Mouse (Mus musculus): ENCODE data around the gene Slc4a5.

Gene Slc4a5

GRCm38 (mm10) chr6:83233306-83233705 lies 13.7 kb downstream of the Slc4a5 start:
- DNase-seq: no peak

DNA sequence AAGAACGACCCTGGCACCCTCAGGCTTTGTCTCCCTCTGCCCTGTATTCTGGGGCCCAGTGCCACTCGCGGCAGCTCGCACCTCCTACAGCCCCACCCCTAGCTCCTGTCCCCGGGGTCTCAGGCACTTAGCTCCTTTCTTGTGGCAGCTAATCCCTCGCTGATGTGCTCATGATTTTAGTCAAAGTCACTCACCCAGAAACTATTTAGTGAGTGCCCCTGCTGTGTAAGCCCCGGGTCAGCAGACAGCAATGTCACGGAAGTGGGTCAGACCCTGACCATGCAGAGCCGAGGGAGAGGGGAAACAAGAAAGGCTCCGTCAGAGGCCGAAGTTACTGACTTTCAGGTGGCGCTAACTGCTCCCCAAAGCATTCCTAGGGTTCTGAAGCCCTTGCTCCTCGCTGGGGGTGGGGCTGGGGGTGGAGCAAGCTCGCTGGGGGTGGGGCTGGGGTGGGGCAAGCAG lies 14.7 kb downstream of the Slc4a5 start:
- peak in 1 of 2 experiments; percentile 15 for DNase-seq

DNA sequence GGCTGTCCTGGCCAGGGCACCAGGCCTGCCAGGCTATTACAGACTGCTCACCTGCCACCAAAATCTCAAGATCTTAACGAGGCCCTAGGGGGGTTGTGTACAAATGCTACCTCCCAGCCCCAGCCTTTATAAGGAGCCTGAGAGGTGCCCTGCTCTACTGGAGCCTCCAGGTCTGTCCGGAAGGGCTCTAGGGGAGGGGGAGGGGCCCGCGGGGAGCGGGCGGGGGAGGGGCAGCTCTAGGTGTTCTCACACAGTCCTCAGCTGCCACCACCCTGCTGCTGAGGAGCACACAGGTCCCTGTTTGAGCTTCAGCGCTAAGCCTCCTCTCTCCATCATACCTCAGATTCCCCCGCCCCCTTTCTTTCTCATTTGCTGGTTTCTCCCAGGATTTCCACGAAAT lies 17.5 kb downstream of the Slc4a5 start:
- no peak for DNase-seq

- no peak for DNase-seq
Observed at GRCm38 (mm10) chr6:83244422-83245061, 24.9 kb downstream of the Slc4a5 start.

GRCm38 (mm10) chr6:83245134-83245533 lies 25.5 kb downstream of the Slc4a5 start:
- DNase-seq: peak; percentile 80 to 87

DNA sequence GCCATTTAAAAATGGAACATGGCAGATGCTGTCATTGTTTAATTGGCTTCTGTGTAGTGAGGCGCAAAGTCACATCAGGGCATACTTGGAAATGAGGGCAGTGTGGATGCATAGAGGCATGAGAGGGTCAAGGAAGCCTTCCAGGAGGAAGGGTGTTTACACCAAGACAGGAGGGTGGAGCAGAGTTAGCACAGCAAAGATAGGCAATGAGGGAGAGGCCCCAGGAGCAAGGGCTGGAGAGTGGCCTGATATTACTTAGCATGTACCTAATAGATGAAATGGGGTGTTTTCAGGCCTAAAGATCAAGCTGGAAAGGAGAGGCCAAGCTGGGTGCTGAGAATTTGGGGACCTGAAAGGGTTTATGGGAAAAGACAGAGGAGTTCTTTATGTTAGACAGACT lies 26.4 kb downstream of the Slc4a5 start:
- DNase-seq: no peak

DNA sequence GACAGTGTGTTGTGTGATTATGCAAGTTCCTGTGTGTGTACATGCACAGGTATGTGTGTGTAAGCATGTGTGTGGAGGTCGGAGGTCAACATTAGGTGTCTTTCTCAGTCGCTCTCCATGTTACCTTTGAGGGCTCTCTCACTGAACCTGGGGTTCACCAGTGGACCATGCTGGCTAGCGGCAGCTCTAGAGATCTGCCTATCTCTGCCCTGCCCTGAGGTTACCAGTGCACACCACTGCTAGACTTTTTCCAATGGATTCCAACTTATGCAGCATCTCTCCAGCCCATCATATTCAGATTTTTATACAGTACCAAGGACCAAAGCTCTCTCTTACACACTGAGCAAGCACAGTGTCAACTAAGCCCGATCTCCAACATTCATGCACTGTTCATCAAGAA lies 27.1 kb downstream of the Slc4a5 start:
- DNase-seq: no peak

DNA sequence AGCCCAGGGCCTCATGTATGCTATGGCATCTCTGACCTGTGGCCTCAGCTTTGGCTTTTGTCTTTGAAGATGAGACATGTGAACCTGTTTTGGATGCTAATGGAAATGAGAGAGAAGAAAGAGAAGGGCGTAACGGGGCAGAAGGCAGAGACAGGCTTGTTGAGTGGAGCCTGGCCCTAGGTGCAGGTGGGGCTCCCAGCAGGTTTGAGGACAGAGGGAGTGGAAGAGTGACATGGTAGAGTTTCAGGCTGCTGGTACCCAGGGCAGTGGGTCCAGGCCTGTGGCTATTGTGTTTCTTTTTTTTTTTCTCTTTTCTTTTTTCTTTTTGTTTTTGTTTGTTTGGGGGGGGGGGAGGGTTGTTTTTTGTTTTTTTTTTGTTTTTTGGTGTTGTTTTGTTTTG lies 27.5 kb downstream of the Slc4a5 start:
- no peak for DNase-seq

GRCm38 (mm10) chr6:83254242-83254641 lies 34.6 kb downstream of the Slc4a5 start:
- no peak for DNase-seq

- DNase-seq: no peak
Observed at GRCm38 (mm10) chr6:83264516-83264915, 44.9 kb downstream of the Slc4a5 start.

DNA sequence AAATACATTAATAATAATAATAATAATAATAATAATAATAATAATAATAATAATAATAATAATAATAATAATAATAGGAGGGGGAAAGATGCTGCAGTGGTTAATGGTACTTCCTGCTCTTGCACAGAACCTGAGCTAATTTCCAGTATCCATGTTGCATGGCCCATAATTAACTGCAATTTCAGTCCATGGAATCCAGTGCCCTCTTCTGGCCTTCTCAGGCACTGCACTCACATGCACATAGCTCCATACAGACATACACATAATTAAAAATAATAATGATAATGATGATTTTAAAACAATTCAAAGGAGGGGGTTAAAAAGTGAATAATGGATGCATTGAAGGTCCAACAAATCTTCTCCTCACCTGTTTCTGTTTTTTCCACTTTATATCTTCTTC lies 45.6 kb downstream of the Slc4a5 start:
- DNase-seq: peak in 1 of 2 experiments; percentile 64

DNA sequence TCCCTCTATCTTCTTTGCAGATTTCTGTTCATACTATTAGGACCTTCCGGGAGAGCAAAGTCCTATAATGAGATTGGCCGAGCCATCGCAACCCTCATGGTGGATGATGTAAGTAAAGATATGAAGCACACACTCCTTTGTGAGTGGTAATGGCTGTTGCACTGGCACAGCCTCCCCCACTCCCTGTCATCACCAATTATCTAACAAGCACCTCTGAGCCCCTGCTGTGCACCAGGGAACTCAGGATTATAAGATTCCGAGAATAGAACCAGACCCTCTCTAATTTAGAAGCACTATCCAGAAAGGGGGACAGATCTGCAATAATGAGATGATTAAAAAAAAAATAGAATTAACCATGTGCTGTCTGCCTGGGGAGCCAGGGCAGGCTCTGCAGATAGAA lies 46.0 kb downstream of the Slc4a5 start:
- DNase-seq: no peak

GRCm38 (mm10) chr6:83267616-83268015 lies 48.0 kb downstream of the Slc4a5 start:
- DNase-seq: peak in 1 of 2 experiments; percentile 27

DNA sequence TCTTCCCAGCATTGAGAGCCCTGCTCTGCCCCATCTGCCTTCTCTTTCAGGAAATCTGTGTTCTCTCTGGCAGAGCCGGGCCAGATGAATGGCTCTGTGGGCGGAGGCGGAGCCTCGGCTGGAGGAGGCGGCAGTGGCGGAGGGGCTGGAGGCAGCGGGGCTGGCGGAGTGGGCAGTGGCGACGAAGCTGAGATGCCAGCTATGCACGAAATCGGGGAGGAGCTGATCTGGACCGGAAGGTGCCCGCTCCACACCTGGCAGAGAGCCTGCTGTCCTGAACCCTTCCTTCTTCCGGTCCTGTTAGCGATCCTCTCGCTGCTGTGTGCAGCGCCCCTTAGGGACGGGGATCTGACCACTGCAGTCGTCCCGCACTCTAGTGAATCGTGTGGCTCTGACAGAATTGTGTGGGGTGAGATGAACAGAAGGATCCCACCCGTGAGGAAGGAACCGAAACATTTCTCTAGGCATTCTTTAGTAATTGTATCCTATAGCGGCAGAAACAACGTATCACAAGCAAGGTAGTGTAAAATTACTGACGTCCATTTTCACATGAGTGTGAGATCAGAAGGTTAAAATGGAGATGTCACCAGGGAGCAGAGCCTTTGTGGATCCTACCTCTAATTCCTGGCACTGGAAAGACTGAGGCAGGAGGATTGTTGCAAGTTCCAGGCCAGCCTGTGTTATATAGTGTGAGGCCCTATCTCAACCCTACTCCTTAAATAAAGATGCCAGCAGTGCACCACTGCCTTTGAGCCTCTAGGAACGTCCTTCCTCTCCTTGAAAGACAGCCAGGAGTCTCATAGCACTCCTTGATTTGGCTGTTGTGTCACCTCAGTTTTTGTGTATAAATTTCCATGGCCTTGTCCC lies 48.7 kb downstream of the Slc4a5 start:
- DNase-seq: peak; percentile 94 to 99

GRCm38 (mm10) chr6:83273733-83274132 lies 54.1 kb downstream of the Slc4a5 start:
- no peak for DNase-seq

- DNase-seq: no peak
Observed at GRCm38 (mm10) chr6:83277151-83277550, 57.5 kb downstream of the Slc4a5 start.

GRCm38 (mm10) chr6:83278881-83279280 lies 59.3 kb downstream of the Slc4a5 start:
- DNase-seq: peak; percentile 41 to 53

GRCm38 (mm10) chr6:83280256-83280955 lies 60.8 kb downstream of the Slc4a5 start:
- DNase-seq: peak; percentile 22 to 47

DNA sequence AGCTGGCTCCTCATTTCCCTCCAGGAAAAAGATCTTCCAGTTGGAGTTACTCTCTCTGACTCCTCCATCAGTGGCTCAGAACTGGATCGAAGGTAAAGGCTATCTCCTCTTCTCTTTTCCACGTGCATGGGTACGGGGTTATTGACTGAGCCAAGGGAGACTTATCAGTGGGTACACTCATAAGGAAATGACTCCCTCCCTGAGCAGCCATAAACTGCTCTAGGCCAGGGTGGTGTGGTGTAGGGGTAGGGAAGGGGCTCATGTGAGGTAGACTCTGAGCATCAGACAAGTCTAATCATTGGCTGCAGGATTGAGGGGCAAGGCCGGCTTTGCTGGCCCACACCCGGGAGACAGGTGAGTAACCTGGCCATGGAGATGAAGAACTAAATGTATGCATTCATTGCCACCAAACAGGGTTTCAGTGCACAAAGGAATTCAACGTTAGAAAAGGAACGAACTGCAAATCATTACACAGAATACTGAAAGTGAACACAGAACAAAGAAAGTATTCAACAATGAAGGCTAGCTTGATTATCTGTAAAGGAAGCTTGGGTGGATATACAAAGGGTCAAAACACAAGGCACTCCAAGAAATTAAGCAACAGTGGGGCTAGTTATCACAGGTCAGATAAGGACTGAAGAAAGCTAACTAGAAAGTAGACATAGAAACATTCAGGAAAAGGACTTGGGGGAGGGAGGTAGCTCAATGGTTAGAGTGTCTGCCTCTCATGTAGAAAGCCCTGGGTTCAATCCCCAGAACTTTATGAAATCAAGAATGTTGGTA lies 81.0 kb downstream of the Slc4a5 start:
- no peak for DNase-seq

- peak; percentile 13 to 19 for DNase-seq
Observed at GRCm38 (mm10) chr6:83301294-83301693, 81.7 kb downstream of the Slc4a5 start.

- DNase-seq: no peak
Observed at GRCm38 (mm10) chr6:83302264-83302663, 82.6 kb downstream of the Slc4a5 start.

GRCm38 (mm10) chr6:83309017-83309416 lies 89.4 kb downstream of the Slc4a5 start:
- no peak for DNase-seq

DNA sequence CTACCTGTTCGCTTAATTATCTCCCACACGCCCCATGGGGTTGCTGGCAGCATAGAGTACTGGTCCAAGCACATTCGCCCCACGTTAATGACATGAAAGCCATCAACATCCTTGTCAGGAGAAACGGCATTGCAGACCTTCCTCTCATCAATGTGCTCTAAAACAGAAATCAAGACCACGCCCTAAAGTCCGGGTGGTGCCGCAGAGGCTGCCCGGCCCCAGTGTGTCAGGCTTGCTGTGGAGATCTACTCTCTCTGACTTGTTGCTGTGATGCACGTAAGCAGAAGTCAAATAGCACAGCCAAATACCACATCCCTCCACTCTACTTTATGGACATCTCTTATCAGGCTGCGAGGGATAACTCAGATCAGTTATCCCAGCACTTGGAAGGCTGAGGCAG lies 91.6 kb downstream of the Slc4a5 start:
- DNase-seq: no peak
